Mouse (Mus musculus): Measurements from ENCODE around the gene Dock2. TPM values are rescaled to one million over a fixed set of nuclear protein-coding genes. Genes with fewer than 3 reads are reported as not detected.

Dock2 gene
- polyA plus RNA-seq, 1 experiment from 2014 or later = 0.58 TPM

- no peak for ATAC-seq (ENCODE audit: insufficient number of reproducible peaks, insufficient read depth, low FRiP score, low TSS enrichment, low read depth)
- 35% methylated on average over 4 of the region's 4 CpGs for WGBS
Measured at GRCm38 (mm10) chr11:34290265-34290664, 493.4 kb downstream of the Dock2 start.

GRCm38 (mm10) chr11:34284124-34284808 is 499.4 kb downstream of the Dock2 start:
- Histone ChIP-seq H3K4me2 (no peak overlapping the region), H3K9me3 (no peaks in the 10 kb centered on the region), H3K9ac (replicated peaks) (no peak overlapping the region), H3K36me3 (no peaks in the 10 kb centered on the region), H3K27ac (no peak overlapping the region), H3K4me3 (replicated peaks) (no peak overlapping the region), H3K4me1 (replicated peaks) (0 out of 2 replicates have a peak, but pooled peaks cover 6% of the 10 kb centered on the region), H3K27me3 (no peaks in the 10 kb centered on the region)
- no peak for ATAC-seq (ENCODE audit: insufficient number of reproducible peaks, insufficient read depth, low FRiP score, low TSS enrichment, low read depth)
- WGBS = 29% methylated on average over 13 of the region's 13 CpGs

More at GRCm38 (mm10) chr11:34290265-34290664, 493.4 kb downstream of the Dock2 start:
- Histone ChIP-seq H3K36me3 (no peaks in the 10 kb centered on the region), H3K4me2 (no peak overlapping the region), H3K27ac (no peak overlapping the region), H3K27me3 (no peaks in the 10 kb centered on the region), H3K4me1 (replicated peaks) (no peaks in the 10 kb centered on the region), H3K9me3 (no peaks in the 10 kb centered on the region), H3K4me3 (replicated peaks) (no peak overlapping the region), H3K9ac (replicated peaks) (no peak overlapping the region)

- H3K27ac ChIP-seq = no peak overlapping the region
- no peak for ATAC-seq (ENCODE audit: insufficient number of reproducible peaks, insufficient read depth, low FRiP score, low TSS enrichment, low read depth)
Measured at GRCm38 (mm10) chr11:34277047-34277445, 506.6 kb downstream of the Dock2 start.

GRCm38 (mm10) chr11:34276363-34277046 is 507.2 kb downstream of the Dock2 start:
- Histone ChIP-seq H3K4me3 (replicated peaks) (no peak overlapping the region), H3K4me1 (replicated peaks) (peaks cover 8% of the 10 kb centered on the region), H3K27ac (no peak overlapping the region), H3K27me3 (no peaks in the 10 kb centered on the region), H3K9ac (replicated peaks) (no peak overlapping the region), H3K9me3 (no peaks in the 10 kb centered on the region), H3K4me2 (no peak overlapping the region), H3K36me3 (no peaks in the 10 kb centered on the region)
- ATAC-seq (ENCODE audit: insufficient number of reproducible peaks, insufficient read depth, low FRiP score, low TSS enrichment, low read depth) = no peak
- 62% methylated on average over 14 of the region's 14 CpGs for WGBS

More at GRCm38 (mm10) chr11:34277047-34277445, 506.6 kb downstream of the Dock2 start:
- no peaks in the 10 kb centered on the region for H3K9me3 ChIP-seq
- H3K4me3 ChIP-seq (replicated peaks) = no peak overlapping the region
- H3K36me3 ChIP-seq = no peaks in the 10 kb centered on the region
- H3K27me3 ChIP-seq = no peaks in the 10 kb centered on the region
- 65% methylated on average over 3 of the region's 3 CpGs for WGBS
- H3K4me2 ChIP-seq = no peak overlapping the region
- no peak overlapping the region for H3K9ac ChIP-seq (replicated peaks)
- peaks cover 3% of the 10 kb centered on the region; the same call in 1 of the 2 replicates for H3K4me1 ChIP-seq (replicated peaks)

- no peak for ATAC-seq (ENCODE audit: insufficient number of reproducible peaks, insufficient read depth, low FRiP score, low TSS enrichment, low read depth)
- no peak overlapping the region for H3K27ac ChIP-seq
Measured at GRCm38 (mm10) chr11:34275941-34276340, 507.8 kb downstream of the Dock2 start.

GRCm38 (mm10) chr11:34272016-34272415 is 511.7 kb downstream of the Dock2 start:
- ATAC-seq (ENCODE audit: insufficient number of reproducible peaks, insufficient read depth, low FRiP score, low TSS enrichment, low read depth) = no peak
- Histone ChIP-seq H3K4me1 (replicated peaks) (peaks cover 8% of the 10 kb centered on the region), H3K27ac (no peak overlapping the region), H3K9ac (replicated peaks) (no peak overlapping the region), H3K36me3 (no peaks in the 10 kb centered on the region), H3K27me3 (no peaks in the 10 kb centered on the region), H3K9me3 (no peaks in the 10 kb centered on the region), H3K4me2 (no peak overlapping the region), H3K4me3 (replicated peaks) (no peak overlapping the region)
- WGBS = 23% methylated on average over 10 of the region's 10 CpGs

More at GRCm38 (mm10) chr11:34275941-34276340, 507.8 kb downstream of the Dock2 start:
- H3K4me3 ChIP-seq (replicated peaks) = no peak overlapping the region
- no peaks in the 10 kb centered on the region for H3K9me3 ChIP-seq
- no peak overlapping the region for H3K4me2 ChIP-seq
- no peak overlapping the region for H3K9ac ChIP-seq (replicated peaks)
- peaks cover 8% of the 10 kb centered on the region for H3K4me1 ChIP-seq (replicated peaks)
- H3K27me3 ChIP-seq = no peaks in the 10 kb centered on the region
- H3K36me3 ChIP-seq = no peaks in the 10 kb centered on the region
- 49% methylated on average over 2 of the region's 2 CpGs for WGBS

GRCm38 (mm10) chr11:34264099-34264498 is 519.6 kb downstream of the Dock2 start:
- Histone ChIP-seq H3K4me2 (no peak overlapping the region), H3K27ac (no peak overlapping the region), H3K4me3 (replicated peaks) (no peak overlapping the region), H3K4me1 (replicated peaks) (no peaks in the 10 kb centered on the region), H3K9me3 (no peaks in the 10 kb centered on the region), H3K27me3 (no peaks in the 10 kb centered on the region), H3K36me3 (no peaks in the 10 kb centered on the region), H3K9ac (replicated peaks) (no peak overlapping the region)
- ATAC-seq (ENCODE audit: insufficient number of reproducible peaks, insufficient read depth, low FRiP score, low TSS enrichment, low read depth) = no peak
- WGBS = 81% methylated on average over 1 of the region's 1 CpGs

- WGBS = 71% methylated on average over 12 of the region's 12 CpGs
- no peak for ATAC-seq (ENCODE audit: insufficient number of reproducible peaks, insufficient read depth, low FRiP score, low TSS enrichment, low read depth)
Measured at GRCm38 (mm10) chr11:34258849-34259469, 524.7 kb downstream of the Dock2 start.

GRCm38 (mm10) chr11:34257548-34258189 is 526.0 kb downstream of the Dock2 start:
- Histone ChIP-seq H3K36me3 (no peaks in the 10 kb centered on the region), H3K4me1 (replicated peaks) (no peaks in the 10 kb centered on the region), H3K9ac (replicated peaks) (no peak overlapping the region), H3K4me3 (replicated peaks) (no peak overlapping the region), H3K27me3 (no peaks in the 10 kb centered on the region), H3K27ac (no peak overlapping the region), H3K4me2 (no peak overlapping the region), H3K9me3 (no peaks in the 10 kb centered on the region)
- no peak for ATAC-seq (ENCODE audit: insufficient number of reproducible peaks, insufficient read depth, low FRiP score, low TSS enrichment, low read depth)
- WGBS = 89% methylated on average over 11 of the region's 11 CpGs

More at GRCm38 (mm10) chr11:34258849-34259469, 524.7 kb downstream of the Dock2 start:
- Histone ChIP-seq H3K27ac (no peak overlapping the region), H3K4me3 (replicated peaks) (no peak overlapping the region), H3K4me1 (replicated peaks) (no peaks in the 10 kb centered on the region), H3K9me3 (no peaks in the 10 kb centered on the region), H3K9ac (replicated peaks) (no peak overlapping the region), H3K4me2 (no peak overlapping the region), H3K27me3 (no peaks in the 10 kb centered on the region), H3K36me3 (no peaks in the 10 kb centered on the region)

- no peak overlapping the region for H3K9ac ChIP-seq (replicated peaks)
- no peak overlapping the region for H3K27ac ChIP-seq
- WGBS = 55% methylated on average over 6 of the region's 6 CpGs
Measured at GRCm38 (mm10) chr11:34242979-34243378, 540.7 kb downstream of the Dock2 start.

GRCm38 (mm10) chr11:34240252-34240651 is 543.4 kb downstream of the Dock2 start:
- WGBS = 97% methylated on average over 1 of the region's 1 CpGs
- Histone ChIP-seq H3K9me3 (no peaks in the 10 kb centered on the region), H3K4me1 (replicated peaks) (no peaks in the 10 kb centered on the region), H3K4me3 (replicated peaks) (no peak overlapping the region), H3K27ac (no peak overlapping the region), H3K27me3 (no peaks in the 10 kb centered on the region), H3K9ac (replicated peaks) (no peak overlapping the region), H3K4me2 (no peak overlapping the region), H3K36me3 (no peaks in the 10 kb centered on the region)
- ATAC-seq (ENCODE audit: insufficient number of reproducible peaks, insufficient read depth, low FRiP score, low TSS enrichment, low read depth) = no peak

More at GRCm38 (mm10) chr11:34242979-34243378, 540.7 kb downstream of the Dock2 start:
- Histone ChIP-seq H3K9me3 (no peaks in the 10 kb centered on the region), H3K36me3 (no peaks in the 10 kb centered on the region), H3K4me3 (replicated peaks) (no peak overlapping the region), H3K4me1 (replicated peaks) (no peaks in the 10 kb centered on the region), H3K4me2 (no peak overlapping the region), H3K27me3 (no peaks in the 10 kb centered on the region)
- ATAC-seq (ENCODE audit: insufficient number of reproducible peaks, insufficient read depth, low FRiP score, low TSS enrichment, low read depth) = no peak
